Mouse (Mus musculus): ENCODE results near the gene Spock1. TPM values are rescaled to one million over a fixed set of nuclear protein-coding genes. Genes with fewer than 3 reads are reported as not detected.

The Spock1 gene
- total RNA-seq, 2 experiments from 2014 or later = 13.2 to 14.7 TPM

GRCm38 (mm10) chr13:57726654-57727053 is 181.5 kb downstream of the Spock1 start:
- no peak for DNase-seq

DNA sequence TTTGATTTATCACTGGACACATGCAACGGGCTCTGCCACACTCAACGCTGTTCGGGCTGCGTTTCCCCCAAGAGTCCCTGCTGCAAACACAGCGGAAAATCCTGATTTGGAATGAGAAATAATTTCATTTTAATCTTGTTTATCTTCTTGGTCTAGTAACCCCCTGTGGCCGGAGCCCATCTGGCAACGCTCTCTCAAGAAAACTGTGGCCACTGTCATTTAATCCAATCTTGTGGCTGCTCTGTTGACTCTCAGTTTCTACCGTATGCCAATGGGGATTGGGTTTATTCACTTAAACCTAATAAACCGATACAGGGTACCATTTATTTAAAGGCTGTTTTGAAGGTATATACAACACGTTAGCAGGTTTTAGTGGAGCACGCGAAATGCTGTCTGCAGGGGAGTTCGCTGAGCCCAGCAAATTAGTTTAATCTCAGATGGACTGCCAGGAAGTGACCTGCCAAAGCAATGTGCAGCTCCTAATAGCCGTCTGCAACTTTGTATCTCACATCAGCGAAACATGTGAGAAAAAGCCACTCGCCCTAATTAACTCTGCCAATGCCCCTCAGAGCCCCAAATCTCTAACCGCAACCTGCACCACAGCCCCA is 185.7 kb downstream of the Spock1 start:
- DNase-seq = no peak

GRCm38 (mm10) chr13:57721524-57722279 is 186.4 kb downstream of the Spock1 start:
- DNase-seq = peak; percentile 32

GRCm38 (mm10) chr13:57718087-57718486 is 190.0 kb downstream of the Spock1 start:
- DNase-seq = no peak

GRCm38 (mm10) chr13:57712910-57713309 is 195.2 kb downstream of the Spock1 start:
- no peak for DNase-seq

GRCm38 (mm10) chr13:57708425-57708824 is 199.7 kb downstream of the Spock1 start:
- DNase-seq = no peak

- DNase-seq = no peak
Observed at GRCm38 (mm10) chr13:57702966-57703365, 205.2 kb downstream of the Spock1 start.

DNA sequence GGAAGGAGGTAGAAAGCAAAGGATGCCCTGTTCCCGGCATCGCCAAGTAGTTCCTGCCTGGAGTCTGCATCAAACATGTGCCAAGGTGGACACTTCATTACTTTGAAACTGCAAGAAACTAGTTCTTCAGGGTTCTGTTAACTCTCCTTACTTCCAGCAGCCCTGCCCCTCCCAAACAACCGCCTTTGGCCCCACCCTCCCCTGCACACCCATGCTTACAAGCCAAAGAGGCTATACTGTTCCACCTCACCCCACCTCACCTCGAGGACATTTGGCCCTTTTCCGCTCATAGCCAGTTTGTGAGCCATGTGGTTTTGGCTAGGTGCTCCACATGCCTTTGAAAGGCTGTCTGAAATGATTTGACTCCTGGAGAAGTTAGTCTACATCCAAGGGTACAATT is 211.4 kb downstream of the Spock1 start:
- DNase-seq = no peak

GRCm38 (mm10) chr13:57688926-57689325 is 219.2 kb downstream of the Spock1 start:
- DNase-seq = no peak

- no peak for DNase-seq
Observed at GRCm38 (mm10) chr13:57686437-57686836, 221.7 kb downstream of the Spock1 start.

DNA sequence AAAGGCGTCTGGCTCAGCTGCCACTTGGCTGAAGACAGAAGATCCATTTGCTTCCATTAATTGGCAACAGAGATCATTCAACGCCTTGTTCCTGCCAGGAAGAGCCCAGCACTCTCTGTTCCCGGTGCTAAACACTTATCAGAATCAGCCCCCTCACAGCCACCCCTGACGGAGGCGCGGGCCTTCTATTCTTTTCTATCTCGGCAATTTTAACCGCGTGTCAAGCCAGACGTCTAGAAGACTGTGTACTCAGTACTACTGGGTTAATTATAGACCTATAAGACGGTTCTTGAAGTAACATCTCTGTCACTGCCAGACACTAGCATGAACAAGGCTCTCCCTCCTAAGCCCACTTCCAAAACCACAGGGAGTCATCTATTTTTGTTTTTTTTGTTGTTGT is 222.9 kb downstream of the Spock1 start:
- DNase-seq = no peak

GRCm38 (mm10) chr13:57679591-57679990 is 228.5 kb downstream of the Spock1 start:
- peak; percentile 13 for DNase-seq

DNA sequence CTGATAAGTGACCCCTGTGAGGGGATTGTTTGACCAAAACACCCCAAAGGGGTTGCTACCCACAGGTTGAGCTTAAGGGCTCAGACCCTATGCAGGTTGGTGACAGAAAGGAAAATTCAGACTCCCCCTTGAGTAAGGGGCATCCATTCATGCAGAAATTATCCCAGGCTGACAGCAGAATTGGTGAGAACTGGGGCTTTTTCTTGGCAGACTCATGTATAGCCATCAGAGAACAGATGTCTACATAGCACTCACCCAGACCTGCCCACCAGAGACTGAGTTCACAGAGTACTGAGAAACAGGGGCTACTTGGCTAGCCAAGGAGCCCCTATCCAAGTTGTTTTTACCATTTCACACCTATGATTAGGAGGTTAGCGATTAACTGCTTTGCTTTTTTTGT is 231.3 kb downstream of the Spock1 start:
- no peak for DNase-seq

DNA sequence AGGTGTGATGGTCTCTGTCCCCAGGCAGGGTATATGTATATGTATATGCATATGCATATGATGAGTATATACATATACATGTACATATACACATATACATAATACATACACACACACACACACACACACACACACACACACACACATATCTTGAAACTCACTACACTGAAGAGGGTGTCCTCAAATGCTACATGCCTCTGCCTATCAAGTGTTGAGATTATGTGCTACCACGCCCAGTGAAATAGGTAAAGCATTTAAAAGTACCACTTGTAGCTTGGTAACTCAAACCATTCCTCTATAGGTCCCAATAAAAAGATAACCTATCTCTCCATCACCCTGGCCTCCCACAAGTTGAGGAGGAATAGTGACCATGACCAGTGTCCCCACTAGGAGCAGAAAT is 234.7 kb downstream of the Spock1 start:
- DNase-seq = no peak

GRCm38 (mm10) chr13:57672762-57673161 is 235.4 kb downstream of the Spock1 start:
- DNase-seq = no peak

DNA sequence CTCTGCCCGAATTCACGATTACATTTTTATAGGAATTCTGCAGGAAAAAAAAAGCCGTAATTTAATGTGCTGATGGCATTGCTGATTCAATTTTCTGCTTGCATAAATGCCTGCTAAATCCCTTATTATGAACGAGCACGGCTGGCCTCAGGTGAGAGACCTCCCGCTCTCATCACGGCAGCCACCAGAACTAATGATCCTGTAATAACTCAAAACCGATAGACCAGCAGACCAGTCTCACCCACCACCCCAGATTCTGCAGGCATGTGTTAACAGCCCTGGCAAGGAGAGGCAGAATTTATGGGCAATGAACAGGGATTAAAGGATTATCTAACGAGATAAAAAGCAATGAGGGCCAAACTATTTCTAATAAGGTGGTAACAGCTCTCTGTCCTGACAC is 236.2 kb downstream of the Spock1 start:
- no peak for DNase-seq

GRCm38 (mm10) chr13:57671322-57671721 is 236.8 kb downstream of the Spock1 start:
- no peak for DNase-seq

DNA sequence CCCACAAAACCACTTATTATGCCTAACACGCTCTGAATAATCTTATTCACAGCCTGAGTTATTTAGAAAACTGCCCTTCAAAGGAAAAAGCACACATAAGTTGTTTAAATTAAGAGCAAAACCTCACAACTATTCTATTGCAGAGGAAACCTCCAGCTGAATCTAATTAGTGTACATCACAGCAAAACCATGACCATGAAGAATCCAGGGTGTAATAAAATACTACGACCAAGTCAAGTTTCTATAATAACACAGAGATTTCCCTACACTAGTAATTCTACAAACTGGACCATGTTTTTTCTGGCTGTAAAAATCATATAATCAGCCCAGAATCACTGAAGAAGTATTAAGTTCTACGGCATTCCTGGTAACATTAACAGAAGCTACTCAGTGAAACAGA is 240.5 kb downstream of the Spock1 start:
- no peak for DNase-seq

DNA sequence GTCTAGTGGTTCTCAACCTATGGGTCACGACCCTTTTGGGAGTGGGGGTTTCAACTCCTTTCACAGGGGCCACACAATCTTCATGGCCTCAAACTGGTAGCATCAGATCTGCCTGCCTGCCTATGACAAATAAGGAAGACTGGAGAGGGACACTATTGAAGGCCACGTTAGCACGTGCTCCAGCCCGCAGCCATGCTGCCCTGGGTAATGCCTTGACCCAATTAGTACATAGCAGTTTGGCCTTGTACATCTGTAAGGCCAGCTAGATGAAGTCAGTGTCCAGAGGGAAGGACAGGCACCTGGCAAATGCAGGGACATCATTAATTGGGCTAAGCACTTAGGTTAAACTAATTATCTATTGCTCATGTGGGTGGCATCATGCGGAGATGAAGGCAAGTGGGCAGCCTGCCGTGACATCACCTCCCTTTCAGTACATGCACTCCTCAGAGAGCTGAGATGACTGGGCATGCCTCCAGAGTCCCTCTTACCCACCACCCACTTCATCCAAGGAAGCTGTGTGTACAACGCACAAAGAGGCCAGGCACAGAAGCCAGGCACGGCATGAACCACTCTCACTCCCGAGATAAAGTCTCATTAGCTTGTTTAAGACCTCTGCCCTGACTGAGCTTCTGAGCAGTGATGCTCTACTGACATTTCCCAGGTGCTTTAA is 241.8 kb downstream of the Spock1 start:
- DNase-seq = peak; percentile 29

- DNase-seq = no peak
Observed at GRCm38 (mm10) chr13:57662554-57662953, 245.6 kb downstream of the Spock1 start.

DNA sequence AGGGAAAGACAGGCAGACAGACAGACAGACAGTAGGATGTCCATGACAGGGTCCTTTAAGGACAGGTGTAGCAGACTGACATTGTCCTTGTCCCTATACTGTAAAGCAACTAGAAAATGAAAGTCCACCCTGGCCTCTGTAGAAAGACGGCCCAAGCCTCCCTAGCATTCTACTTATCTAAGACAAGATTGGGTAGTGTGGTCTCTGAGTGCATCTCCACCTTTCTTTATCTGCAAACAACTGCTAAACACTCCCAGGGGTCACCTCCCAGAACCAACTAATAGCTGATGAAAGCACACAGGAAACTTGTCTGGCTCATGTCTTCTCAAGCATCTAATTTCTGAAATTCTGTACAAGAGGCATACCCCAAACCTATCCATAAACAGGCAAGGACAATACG is 247.6 kb downstream of the Spock1 start:
- no peak for DNase-seq

GRCm38 (mm10) chr13:57659872-57660271 is 248.3 kb downstream of the Spock1 start:
- DNase-seq = peak; percentile 55

GRCm38 (mm10) chr13:57656606-57657005 is 251.5 kb downstream of the Spock1 start:
- peak; percentile 60 for DNase-seq

GRCm38 (mm10) chr13:57654362-57654761 is 253.8 kb downstream of the Spock1 start:
- no peak for DNase-seq

All from adrenal gland, postnatal 10 days (tissue).